Mouse (Mus musculus) CH12.LX (cell line): ENCODE results near the gene Smco2.

ENCODE experiments used
- CTCF ChIP-seq, 2 experiments: IDR thresholded peaks in 1 of 2; conservative IDR thresholded peaks in 1 of 2; 2 replicates each; pipeline ENCODE4 v1.5.1; 2011 to 2012; ENCODE audit warnings: low read depth in 2 of 2, low read length in 2 of 2, improper control_type of control experiment in 1 of 2, inconsistent platforms in 1 of 2, mild to moderate bottlenecking in 1 of 2, moderate library complexity in 1 of 2
- ZC3H11A ChIP-seq: IDR thresholded peaks from 2 replicates; pipeline ENCODE4 v1.6.1; 2012; ENCODE audit warnings: low read depth, mild to moderate bottlenecking, inconsistent platforms, low read length, improper control_type of control experiment

GRCm38 (mm10) chr6:146913489-146914198 lies 63.7 kb downstream of the Smco2 start:
- TF ChIP-seq ZC3H11A, result no peak
- TF ChIP-seq CTCF (conservative IDR thresholded peaks at IDR 0.05 in 1 of 2, IDR thresholded peaks at IDR 0.05 in 1 of 2; ENCODE audit: low read depth in 2 of 2, low read length in 2 of 2), result no peak
